Mouse (Mus musculus) embryonic facial prominence, embryonic 12.5 days (tissue): Measurements from ENCODE around the gene Krtap5-4. TPM values are rescaled to one million over a fixed set of nuclear protein-coding genes. Genes with fewer than 3 reads are reported as not detected.

Experiments used
- ATAC-seq: fragments of 200-750 bp; cut with Nextera tagmentation; 2 replicates; pipeline ENCODE4 v1.8.0; 2017; ENCODE audit not compliant: insufficient number of reproducible peaks, insufficient read depth, low FRiP score, low TSS enrichment
- H3K27ac ChIP-seq: fragments of 300-500 bp; sonication (generic); 2 replicates; pipeline ENCODE4 v1.5.1; 2016; ENCODE audit warnings: mild to moderate bottlenecking
- H3K27me3 ChIP-seq: fragments of 300-500 bp; sonication (generic); 2 replicates; pipeline ENCODE4 v1.6.1; 2016; ENCODE audit warnings: mild to moderate bottlenecking, moderate library complexity
- H3K36me3 ChIP-seq: fragments of 300-500 bp; sonication (generic); 2 replicates; pipeline ENCODE4 v1.6.1; 2016; ENCODE audit warnings: mild to moderate bottlenecking
- H3K4me1 ChIP-seq: fragments of 300-500 bp; sonication (generic); 2 replicates; pipeline ENCODE4 v1.6.1; 2016
- H3K4me2 ChIP-seq: fragments of 300-500 bp; sonication (generic); replicated peaks from 2 replicates; pipeline ENCODE4 v1.6.1; 2016; ENCODE audit warnings: mild to moderate bottlenecking, moderate library complexity
- H3K4me3 ChIP-seq: fragments of 300-500 bp; sonication (generic); 2 replicates; pipeline ENCODE4 v1.5.1; 2016; ENCODE audit warnings: mild to moderate bottlenecking
- H3K9ac ChIP-seq: fragments of 300-500 bp; sonication (generic); 2 replicates; pipeline ENCODE4 v1.6.1; 2016; ENCODE audit warnings: mild to moderate bottlenecking, moderate library complexity
- H3K9me3 ChIP-seq: fragments of 300-500 bp; sonication (generic); 2 replicates; pipeline ENCODE4 v1.6.1; 2016; ENCODE audit warnings: mild to moderate bottlenecking, moderate library complexity
- WGBS: fragments of 180-500 bp; shearing (Covaris S2); methylation state at CpG from one replicate; pipeline ENCODE4 v1.1.7; 2016; 5-methylcytosine and 5-hydroxymethylcytosine counted together
- polyA plus RNA-seq: library from polyadenylated mRNA; unstranded; fragments of >200 nt; fragmentation: Nextera tagmentation; extraction: Ambion mirVana; gene quantifications from 2 replicates; pipeline ENCODE4 v1.2.1, GENCODE M21; 2016

The Krtap5-4 gene
- polyA plus RNA-seq, 1 experiment from 2014 or later: not detected

GRCm38 (mm10) chr7:142347542-142347941 is 44.2 kb downstream of the Krtap5-4 start:
- 70% methylated on average over 4 of the region's 4 CpGs for whole genome bisulfite sequencing
- no peak overlapping the region for H3K9ac ChIP-seq
- no peaks in the 10 kb centered on the region for H3K36me3 ChIP-seq
- H3K27ac ChIP-seq: no peak overlapping the region
- H3K9me3 ChIP-seq: no peaks in the 10 kb centered on the region
- peaks cover 8% of the 10 kb centered on the region for H3K4me1 ChIP-seq
- ATAC-seq: no peak
- H3K27me3 ChIP-seq: no peaks in the 10 kb centered on the region
- H3K4me3 ChIP-seq: no peak overlapping the region
- H3K4me2 ChIP-seq: no peak overlapping the region

GRCm38 (mm10) chr7:142349308-142349961 is 46.1 kb downstream of the Krtap5-4 start:
- H3K4me1 ChIP-seq: peaks cover 8% of the 10 kb centered on the region
- H3K27me3 ChIP-seq: no peaks in the 10 kb centered on the region
- 0 out of 2 replicates have a peak overlapping the region, but pooled peaks have one; percentile 16 for H3K4me2 ChIP-seq
- H3K9me3 ChIP-seq: no peaks in the 10 kb centered on the region
- no peak overlapping the region for H3K9ac ChIP-seq
- 0 out of 2 replicates have a peak, but pooled peaks have one; percentile 32 for ATAC-seq
- H3K4me3 ChIP-seq: no peak overlapping the region
- peak overlapping the region; percentile 43 for H3K27ac ChIP-seq
- H3K36me3 ChIP-seq: no peaks in the 10 kb centered on the region
- 30% methylated on average over 9 of the region's 9 CpGs for WGBS

- no peak for ATAC-seq
- Histone ChIP-seq H3K4me3 (no peak overlapping the region), H3K4me2 (no peak overlapping the region), H3K36me3 (no peaks in the 10 kb centered on the region), H3K9ac (no peak overlapping the region), H3K9me3 (no peaks in the 10 kb centered on the region), H3K27ac (no peak overlapping the region), H3K4me1 (peaks cover 8% of the 10 kb centered on the region), H3K27me3 (no peaks in the 10 kb centered on the region)
- 77% methylated on average over 5 of the region's 5 CpGs for WGBS
Observed at GRCm38 (mm10) chr7:142351569-142351968, 48.2 kb downstream of the Krtap5-4 start.

DNA sequence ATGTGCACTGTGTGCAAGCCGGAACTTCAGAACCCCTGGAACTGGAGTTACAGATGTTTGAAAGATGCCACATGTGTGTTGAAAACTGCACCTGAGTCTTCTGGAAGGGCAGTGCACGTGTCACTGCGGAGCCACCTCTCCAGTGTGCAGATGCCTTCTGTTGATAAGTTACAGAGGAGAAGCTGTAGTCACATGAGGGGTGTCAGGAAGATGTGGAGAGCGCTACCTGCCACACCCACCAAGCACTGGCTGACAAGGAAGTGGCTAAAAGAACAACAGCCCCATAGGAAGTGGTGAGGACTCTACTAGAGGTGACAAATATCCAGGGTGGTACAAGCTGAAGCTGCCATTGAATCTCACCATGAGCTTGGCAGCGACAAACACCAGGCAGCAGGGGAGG is 50.5 kb downstream of the Krtap5-4 start:
- Histone ChIP-seq H3K9me3 (no peaks in the 10 kb centered on the region), H3K27ac (no peak overlapping the region), H3K4me3 (no peak overlapping the region), H3K4me2 (no peak overlapping the region), H3K9ac (no peak overlapping the region), H3K27me3 (no peaks in the 10 kb centered on the region), H3K4me1 (peaks cover 11% of the 10 kb centered on the region), H3K36me3 (no peaks in the 10 kb centered on the region)
- WGBS: 72% methylated on average over 5 of the region's 5 CpGs
- no peak for ATAC-seq

Other genes starting within 250 kb of the Krtap5-4 start
- gene Mob2, start 242.5 kb upstream of the Krtap5-4 start, polyA plus RNA-seq: 56.8 and 60.8 TPM in 2 replicates
- gene Dusp8, start 207.7 kb upstream of the Krtap5-4 start, polyA plus RNA-seq: 4.9 and 7.0 TPM in 2 replicates
- not detected in 2 replicates for gene Gm45618, start 182.8 kb upstream of the Krtap5-4 start, polyA plus RNA-seq
- not detected in 2 replicates for gene Gm39115, start 167.5 kb upstream of the Krtap5-4 start, polyA plus RNA-seq
- gene Gm45337, start 158.9 kb upstream of the Krtap5-4 start, polyA plus RNA-seq: not detected in 2 replicates
- not detected in 2 replicates for gene Gm29735, start 146.4 kb upstream of the Krtap5-4 start, polyA plus RNA-seq
- not detected in 2 replicates for gene Gm4553, start 137.8 kb upstream of the Krtap5-4 start, polyA plus RNA-seq
- gene Krtap5-2, start 127.5 kb upstream of the Krtap5-4 start, polyA plus RNA-seq: not detected in 2 replicates
- not detected in 2 replicates for gene Gm10153, start 113.2 kb upstream of the Krtap5-4 start, polyA plus RNA-seq
- not detected in 2 replicates for gene Krtap5-3, start 102.2 kb upstream of the Krtap5-4 start, polyA plus RNA-seq
- not detected in 2 replicates for gene Gm7579, start 91.7 kb upstream of the Krtap5-4 start, polyA plus RNA-seq
- not detected in 2 replicates for gene Krtap5-5, start 73.6 kb upstream of the Krtap5-4 start, polyA plus RNA-seq
- gene Gm40460, start 62.5 kb upstream of the Krtap5-4 start, polyA plus RNA-seq: not detected in 2 replicates
- gene Gm2431, start 45.2 kb upstream of the Krtap5-4 start, polyA plus RNA-seq: not detected in 2 replicates
- gene Gm4559, start 29.2 kb upstream of the Krtap5-4 start, polyA plus RNA-seq: not detected in 2 replicates
- gene Krtap5-1, start 6.4 kb upstream of the Krtap5-4 start, polyA plus RNA-seq: not detected in 2 replicates
- 2.3 and 2.9 TPM in 2 replicates for gene Ifitm10, start 70.2 kb downstream of the Krtap5-4 start, polyA plus RNA-seq
- 0.67 TPM in 1 of 2 replicates, not detected in the other for gene Gm49369, start 79.1 kb downstream of the Krtap5-4 start, polyA plus RNA-seq
- gene Ctsd, start 84.5 kb downstream of the Krtap5-4 start, polyA plus RNA-seq: 208 and 210 TPM in 2 replicates
- gene Syt8, start 131.3 kb downstream of the Krtap5-4 start, polyA plus RNA-seq: 0.35 TPM in 1 of 2 replicates, not detected in the other
- 7.1 and 9.6 TPM in 2 replicates for gene Tnni2, start 138.3 kb downstream of the Krtap5-4 start, polyA plus RNA-seq
- 24.5 and 24.7 TPM in 2 replicates for gene Lsp1, start 157.3 kb downstream of the Krtap5-4 start, polyA plus RNA-seq
- 4.6 and 6.9 TPM in 2 replicates for gene Tnnt3, start 195.3 kb downstream of the Krtap5-4 start, polyA plus RNA-seq
- 19.8 and 32.6 TPM in 2 replicates for gene Mrpl23, start 229.1 kb downstream of the Krtap5-4 start, polyA plus RNA-seq